Mouse (Mus musculus) stomach, embryonic 16.5 days (tissue): ENCODE measurements around the gene Slc23a2. TPM values are rescaled to one million over a fixed set of nuclear protein-coding genes. Genes with fewer than 3 reads are reported as not detected.

Experiments used
- ATAC-seq: fragments of 200-750 bp; cut with Nextera tagmentation; 2 replicates; pipeline ENCODE4 v1.8.0; 2017; ENCODE audit warnings: moderate number of reproducible peaks, moderate TSS enrichment; ENCODE audit not compliant: insufficient read depth, low FRiP score
- H3K27ac ChIP-seq: fragments of 300-500 bp; sonication (generic); 2 replicates; pipeline ENCODE4 v1.5.1; 2014; ENCODE audit warnings: low read length
- H3K27me3 ChIP-seq: fragments of 300-500 bp; sonication (generic); 2 replicates; pipeline ENCODE4 v1.6.1; 2014; ENCODE audit warnings: low read length, control low read depth, mixed read lengths; ENCODE audit not compliant: control insufficient read depth, insufficient read depth
- H3K36me3 ChIP-seq: fragments of 300-500 bp; sonication (generic); 2 replicates; pipeline ENCODE4 v1.6.1; 2014; ENCODE audit warnings: low read length; ENCODE audit not compliant: control insufficient read depth, insufficient read depth
- H3K4me1 ChIP-seq: fragments of 300-500 bp; sonication (generic); 2 replicates; pipeline ENCODE4 v1.6.1; 2014; ENCODE audit warnings: low read length, control low read depth, mixed read lengths; ENCODE audit not compliant: control insufficient read depth, insufficient read depth
- H3K4me2 ChIP-seq: fragments of 300-500 bp; sonication (generic); 2 replicates; pipeline ENCODE4 v1.6.1; 2014; ENCODE audit warnings: low read depth, low read length, mixed read lengths
- H3K4me3 ChIP-seq: fragments of 300-500 bp; sonication (generic); replicated peaks from 2 replicates; pipeline ENCODE4 v1.5.1; 2014; ENCODE audit warnings: mild to moderate bottlenecking, low read length
- H3K9ac ChIP-seq: fragments of 300-500 bp; sonication (generic); 2 replicates; pipeline ENCODE4 v1.6.1; 2014; ENCODE audit warnings: low read length
- H3K9me3 ChIP-seq: fragments of 300-500 bp; sonication (generic); replicated peaks from 2 replicates; pipeline ENCODE4 v1.6.1; 2016; ENCODE audit warnings: low read length, control low read depth; ENCODE audit not compliant: control insufficient read depth
- WGBS: fragments of 180-500 bp; shearing (Covaris S2); extraction: QIAGEN DNeasy Blood & Tissue Kit; methylation state at CpG from one replicate; pipeline ENCODE4 v1.1.7; 2014; 5-methylcytosine and 5-hydroxymethylcytosine counted together
- polyA plus RNA-seq: library from polyadenylated mRNA; unstranded; fragments of >200 nt; fragmentation: Nextera tagmentation; extraction: Ambion mirVana; gene quantifications from 2 replicates; pipeline ENCODE4 v1.2.1, GENCODE M21; 2015

Slc23a2 gene
- polyA plus RNA-seq, 1 experiment from 2014 or later: 12.1 TPM

- Histone ChIP-seq H3K4me1 (peaks cover 9% of the 10 kb centered on the region; the same call in 1 of the 2 replicates), H3K36me3 (no peaks in the 10 kb centered on the region), H3K9me3 (no peaks in the 10 kb centered on the region), H3K4me2 (no peak overlapping the region), H3K27me3 (no peaks in the 10 kb centered on the region), H3K4me3 (no peak overlapping the region), H3K9ac (no peak overlapping the region), H3K27ac (no peak overlapping the region)
- 60% methylated on average over 10 of the region's 10 CpGs for WGBS
- no peak for ATAC-seq
Measured at GRCm38 (mm10) chr2:132140536-132140935, 4.4 kb downstream of the Slc23a2 start.

GRCm38 (mm10) chr2:132139099-132139498 is 5.8 kb downstream of the Slc23a2 start:
- 94% methylated on average over 2 of the region's 2 CpGs for WGBS
- Histone ChIP-seq H3K4me1 (peaks cover 5% of the 10 kb centered on the region; the same call in 1 of the 2 replicates), H3K27me3 (no peaks in the 10 kb centered on the region), H3K27ac (no peak overlapping the region), H3K9ac (no peak overlapping the region), H3K4me3 (no peak overlapping the region), H3K4me2 (no peak overlapping the region), H3K36me3 (no peaks in the 10 kb centered on the region), H3K9me3 (no peaks in the 10 kb centered on the region)
- ATAC-seq: no peak

GRCm38 (mm10) chr2:132135876-132136637 is 8.9 kb downstream of the Slc23a2 start:
- ATAC-seq: no peak
- Histone ChIP-seq H3K36me3 (no peaks in the 10 kb centered on the region), H3K9ac (no peak overlapping the region), H3K4me2 (no peak overlapping the region), H3K4me3 (no peak overlapping the region), H3K27me3 (no peaks in the 10 kb centered on the region), H3K27ac (no peak overlapping the region), H3K9me3 (no peaks in the 10 kb centered on the region), H3K4me1 (0 out of 2 replicates have a peak, but pooled peaks cover 6% of the 10 kb centered on the region)
- WGBS: 80% methylated on average over 8 of the region's 8 CpGs

GRCm38 (mm10) chr2:132134758-132135157 is 10.2 kb downstream of the Slc23a2 start:
- Histone ChIP-seq H3K27me3 (no peaks in the 10 kb centered on the region), H3K4me1 (0 out of 2 replicates have a peak, but pooled peaks cover 6% of the 10 kb centered on the region), H3K4me3 (no peak overlapping the region), H3K27ac (no peak overlapping the region), H3K4me2 (no peak overlapping the region), H3K36me3 (no peaks in the 10 kb centered on the region), H3K9me3 (no peaks in the 10 kb centered on the region), H3K9ac (no peak overlapping the region)
- WGBS: 70% methylated on average over 4 of the region's 4 CpGs
- ATAC-seq: no peak

- Histone ChIP-seq H3K27me3 (no peaks in the 10 kb centered on the region), H3K9me3 (no peaks in the 10 kb centered on the region), H3K4me2 (no peak overlapping the region), H3K4me1 (0 out of 2 replicates have a peak, but pooled peaks cover 6% of the 10 kb centered on the region), H3K27ac (no peak overlapping the region), H3K9ac (no peak overlapping the region), H3K4me3 (no peak overlapping the region), H3K36me3 (no peaks in the 10 kb centered on the region)
- no peak for ATAC-seq
- 55% methylated on average over 2 of the region's 2 CpGs for WGBS
Measured at GRCm38 (mm10) chr2:132133436-132133835, 11.5 kb downstream of the Slc23a2 start.

GRCm38 (mm10) chr2:132131266-132131665 is 13.6 kb downstream of the Slc23a2 start:
- Histone ChIP-seq H3K9me3 (no peaks in the 10 kb centered on the region), H3K4me3 (peak overlapping the region; percentile 15; the same call in 1 of the 2 replicates), H3K36me3 (no peaks in the 10 kb centered on the region), H3K4me2 (peak overlapping the region; percentile 38), H3K27ac (no peak overlapping the region), H3K9ac (peak overlapping the region; percentile 9; the same call in 1 of the 2 replicates), H3K27me3 (no peaks in the 10 kb centered on the region), H3K4me1 (0 out of 2 replicates have a peak, but pooled peaks cover 6% of the 10 kb centered on the region)
- ATAC-seq: peak; percentile 82; the same call in 1 of the 2 replicates
- 13% methylated on average over 9 of the region's 9 CpGs for WGBS

- WGBS: 92% methylated on average over 7 of the region's 7 CpGs
- no peak overlapping the region for H3K4me2 ChIP-seq
- H3K9me3 ChIP-seq: no peaks in the 10 kb centered on the region
- no peak for ATAC-seq
- no peak overlapping the region for H3K9ac ChIP-seq
- no peaks in the 10 kb centered on the region for H3K36me3 ChIP-seq
- H3K4me3 ChIP-seq: no peak overlapping the region
- H3K27ac ChIP-seq: no peak overlapping the region
- 0 out of 2 replicates have a peak, but pooled peaks cover 6% of the 10 kb centered on the region for H3K4me1 ChIP-seq
- no peaks in the 10 kb centered on the region for H3K27me3 ChIP-seq
Measured at GRCm38 (mm10) chr2:132129980-132130379, 14.9 kb downstream of the Slc23a2 start.

GRCm38 (mm10) chr2:132129247-132129646 is 15.7 kb downstream of the Slc23a2 start:
- 89% methylated on average over 7 of the region's 7 CpGs for WGBS
- H3K9ac ChIP-seq: no peak overlapping the region
- H3K4me1 ChIP-seq: 0 out of 2 replicates have a peak, but pooled peaks cover 6% of the 10 kb centered on the region
- no peaks in the 10 kb centered on the region for H3K36me3 ChIP-seq
- H3K27me3 ChIP-seq: no peaks in the 10 kb centered on the region
- H3K4me3 ChIP-seq: no peak overlapping the region
- H3K27ac ChIP-seq: no peak overlapping the region
- H3K9me3 ChIP-seq: no peaks in the 10 kb centered on the region
- H3K4me2 ChIP-seq: no peak overlapping the region
- ATAC-seq: no peak

GRCm38 (mm10) chr2:132127904-132128303 is 17.0 kb downstream of the Slc23a2 start:
- WGBS: 51% methylated on average over 10 of the region's 10 CpGs
- no peak overlapping the region for H3K4me3 ChIP-seq
- no peak overlapping the region for H3K4me2 ChIP-seq
- H3K9me3 ChIP-seq: no peaks in the 10 kb centered on the region
- no peaks in the 10 kb centered on the region for H3K36me3 ChIP-seq
- H3K4me1 ChIP-seq: 0 out of 2 replicates have a peak, but pooled peaks cover 6% of the 10 kb centered on the region
- no peaks in the 10 kb centered on the region for H3K27me3 ChIP-seq
- ATAC-seq: no peak
- H3K9ac ChIP-seq: no peak overlapping the region
- H3K27ac ChIP-seq: no peak overlapping the region
